In genomic region chr17:81738311-81738755, GRCm38 (mm10) we compare ENCODE assay signal across 8 mouse cellular contexts. TPM values are rescaled to one million over a fixed set of nuclear protein-coding genes. Genes with fewer than 3 reads are reported as not detected.
DNase-seq lines count a peak whose midpoint lies in the region; ATAC-seq and TF ChIP-seq lines count a peak whose summit lies in the region.

Slc8a1 (minus strand) TSS chr17:81738377.

- DNase-seq in forebrain, embryonic 14.5 days (ENCODE audit: low spot score) = peak; percentile 83
- DNase-seq in layer of hippocampus, postnatal 25 days (ENCODE audit: extremely low spot score in 1 of 2, low spot score in 1 of 2) = peak; percentile 30 to 38
- DNase-seq in right cerebral cortex, postnatal 36 days (ENCODE audit: low spot score in 2 of 2) = peak; percentile 60 to 72
- no peak for DNase-seq in natural killer cell, adult 2 months (ENCODE audit: low spot score in 2 of 2)

- no peaks in the 10 kb centered on the region for H3K36me3 ChIP-seq in forebrain, embryonic 14.5 days (ENCODE audit: control insufficient read depth, insufficient read depth, low read length)
- no peaks in the 10 kb centered on the region for H3K36me3 ChIP-seq in forebrain, embryonic 12.5 days (replicated peaks)
- peaks cover 9% of the 10 kb centered on the region; the same call in 1 of the 2 replicates for H3K36me3 ChIP-seq in heart, embryonic 14.5 days (ENCODE audit: control insufficient read depth, insufficient read depth, low read length)

- TF ChIP-seq CTCF in embryonic fibroblast, embryonic 13.5 days (IDR thresholded peaks at IDR 0.05; ENCODE audit: borderline replicate concordance, insufficient read depth, low read length) = no peak

- H3K4me3 ChIP-seq in forebrain, embryonic 14.5 days (ENCODE audit: low read depth, low read length) = no peak within 1 kb of the TSS
- H3K4me3 ChIP-seq in forebrain, embryonic 12.5 days (replicated peaks) = no peak within 1 kb of the TSS
- H3K4me3 ChIP-seq in embryonic fibroblast, embryonic 13.5 days (ENCODE audit: insufficient read depth, low read length) = no peak within 1 kb of the TSS
- peak within 1 kb of the TSS; percentile 55 to 59 for H3K4me3 ChIP-seq in heart, embryonic 14.5 days (ENCODE audit: control insufficient read depth in 1 of 2, insufficient read depth in 1 of 2, low read depth in 1 of 2, low read length in 2 of 2)

- H3K4me2 ChIP-seq in forebrain, embryonic 14.5 days (ENCODE audit: low read length) = no peak within 1 kb of the TSS
- H3K4me2 ChIP-seq in forebrain, embryonic 12.5 days = no peak within 1 kb of the TSS
- H3K4me2 ChIP-seq in heart, embryonic 14.5 days (ENCODE audit: low read length) = peak within 1 kb of the TSS; percentile 61

- no peaks in the 10 kb centered on the region for H3K9me3 ChIP-seq in forebrain, embryonic 14.5 days (replicated peaks; ENCODE audit: control insufficient read depth, low read length)
- H3K9me3 ChIP-seq in forebrain, embryonic 12.5 days = no peaks in the 10 kb centered on the region
- H3K9me3 ChIP-seq in heart, embryonic 14.5 days (ENCODE audit: control insufficient read depth, low read length) = no peaks in the 10 kb centered on the region

- H3K4me1 ChIP-seq in forebrain, embryonic 14.5 days (ENCODE audit: control insufficient read depth, insufficient read depth, low read length) = no peaks in the 10 kb centered on the region
- H3K4me1 ChIP-seq in forebrain, embryonic 12.5 days = no peaks in the 10 kb centered on the region
- peaks cover 4% of the 10 kb centered on the region; the same call in 1 of the 2 replicates for H3K4me1 ChIP-seq in embryonic fibroblast, embryonic 13.5 days (ENCODE audit: control insufficient read depth, insufficient read depth, low read length)
- peaks cover 4 to 20% of the 10 kb centered on the region in 2 experiments for H3K4me1 ChIP-seq in heart, embryonic 14.5 days (ENCODE audit: control insufficient read depth in 2 of 2, insufficient read depth in 2 of 2, low read length in 2 of 2)

- H3K27ac ChIP-seq in forebrain, embryonic 14.5 days (ENCODE audit: low read depth, low read length) = 0 out of 2 replicates have a peak within 1 kb of the TSS, but pooled peaks have one; percentile 27
- H3K27ac ChIP-seq in forebrain, embryonic 12.5 days = no peak within 1 kb of the TSS
- H3K27ac ChIP-seq in embryonic fibroblast, embryonic 13.5 days (ENCODE audit: insufficient read depth, low read length) = no peak within 1 kb of the TSS
- peak within 1 kb of the TSS; percentile 99 to 100 for H3K27ac ChIP-seq in heart, embryonic 14.5 days (replicated peaks in 1 of 2; ENCODE audit: control insufficient read depth in 1 of 2, insufficient read depth in 1 of 2, low read depth in 2 of 2, low read length in 2 of 2)

- ATAC-seq in forebrain, embryonic 14.5 days = peak; percentile 86
- no peak for ATAC-seq in forebrain, embryonic 12.5 days (ENCODE audit: low FRiP score)
- ATAC-seq in heart, embryonic 14.5 days (ENCODE audit: insufficient number of reproducible peaks, insufficient read depth, low FRiP score, low read depth) = peak; percentile 91
- no peak for ATAC-seq in activated CD4-positive, CD25-positive, alpha-beta regulatory T cell, adult 4 months

- no peak for TF ChIP-seq POLR2A in embryonic fibroblast, embryonic 13.5 days (IDR thresholded peaks at IDR 0.05; ENCODE audit: low read depth, low read length)

- H3K27me3 ChIP-seq in forebrain, embryonic 14.5 days (replicated peaks; ENCODE audit: control insufficient read depth, insufficient read depth, low read length) = no peaks in the 10 kb centered on the region
- H3K27me3 ChIP-seq in forebrain, embryonic 12.5 days = no peaks in the 10 kb centered on the region
- H3K27me3 ChIP-seq in heart, embryonic 14.5 days (ENCODE audit: control insufficient read depth, insufficient read depth, low read length) = no peaks in the 10 kb centered on the region

- no peak within 1 kb of the TSS for H3K9ac ChIP-seq in forebrain, embryonic 14.5 days (ENCODE audit: low read length)
- H3K9ac ChIP-seq in forebrain, embryonic 12.5 days = no peak within 1 kb of the TSS
- peak within 1 kb of the TSS; percentile 94 for H3K9ac ChIP-seq in heart, embryonic 14.5 days (ENCODE audit: low read length)

- 52% methylated on average over 14 of the region's 14 CpGs for WGBS in forebrain, embryonic 14.5 days
- WGBS in forebrain, embryonic 12.5 days = 87% methylated on average over 14 of the region's 14 CpGs
- 20% methylated on average over 14 of the region's 14 CpGs for WGBS in heart, embryonic 14.5 days

RNA-seq across cellular contexts. Expression of gene Slc8a1, which starts in this region (rescaled TPM):
- 9.2 and 18.6 TPM in 2 replicates for polyA plus RNA-seq in forebrain, embryonic 14.5 days (2014; fragmentation: Nextera tagmentation; extraction: Ambion mirVana)
- 4.1 and 5.0 TPM in 2 replicates for polyA plus RNA-seq in forebrain, embryonic 12.5 days (2016; fragmentation: Nextera tagmentation; extraction: Ambion mirVana)
- polyA plus RNA-seq in embryonic fibroblast, embryonic 13.5 days (2011; ENCODE audit: insufficient read length, low read depth, missing spikeins) = 22.1 and 22.9 TPM in 2 replicates
- polyA plus RNA-seq in heart, embryonic 14.5 days (2014; fragmentation: Nextera tagmentation; extraction: Ambion mirVana) = 144 and 159 TPM in 2 replicates
- total RNA-seq in layer of hippocampus, postnatal 25 days (2021) = 100 to 1,000 TPM; 261 to 289 TPM
- under 1 TPM in 1 of 2 experiments, not detected in 1; 0.03 TPM for polyA plus RNA-seq in activated CD4-positive, CD25-positive, alpha-beta regulatory T cell, adult 4 months (2017; shearing (Covaris generic))

Comparison
In these comparisons a context has a peak if more than half of its experiments do, and no peak if none do; other contexts are left out.
1. ATAC-seq: peak in forebrain, embryonic 14.5 days (single experiment) and heart, embryonic 14.5 days (single experiment); none in forebrain, embryonic 12.5 days (single experiment) and activated CD4-positive, CD25-positive, alpha-beta regulatory T cell, adult 4 months (single experiment).
2. H3K27ac ChIP-seq: peak in forebrain, embryonic 14.5 days (single experiment) and heart, embryonic 14.5 days (2 of 2); none in forebrain, embryonic 12.5 days (single experiment) and embryonic fibroblast, embryonic 13.5 days (single experiment).
3. DNase-seq: peak in forebrain, embryonic 14.5 days (single experiment), layer of hippocampus, postnatal 25 days (2 of 2) and right cerebral cortex, postnatal 36 days (2 of 2); none in natural killer cell, adult 2 months (0 of 2).
4. H3K4me3 ChIP-seq: peak in heart, embryonic 14.5 days (2 of 2); none in forebrain, embryonic 14.5 days (single experiment), forebrain, embryonic 12.5 days (single experiment) and embryonic fibroblast, embryonic 13.5 days (single experiment).